Mouse (Mus musculus): Measurements from ENCODE around the gene Fndc3a.

Gene Fndc3a

GRCm38 (mm10) chr14:72670987-72671386 lies 38.8 kb downstream of the Fndc3a start:
- WGBS: 87% methylated on average over 2 of the region's 2 CpGs

GRCm38 (mm10) chr14:72644620-72645019 lies 65.2 kb downstream of the Fndc3a start:
- WGBS: 94% methylated on average over 1 of the region's 1 CpGs

GRCm38 (mm10) chr14:72638507-72638906 lies 71.3 kb downstream of the Fndc3a start:
- WGBS: 95% methylated on average over 6 of the region's 6 CpGs

DNA sequence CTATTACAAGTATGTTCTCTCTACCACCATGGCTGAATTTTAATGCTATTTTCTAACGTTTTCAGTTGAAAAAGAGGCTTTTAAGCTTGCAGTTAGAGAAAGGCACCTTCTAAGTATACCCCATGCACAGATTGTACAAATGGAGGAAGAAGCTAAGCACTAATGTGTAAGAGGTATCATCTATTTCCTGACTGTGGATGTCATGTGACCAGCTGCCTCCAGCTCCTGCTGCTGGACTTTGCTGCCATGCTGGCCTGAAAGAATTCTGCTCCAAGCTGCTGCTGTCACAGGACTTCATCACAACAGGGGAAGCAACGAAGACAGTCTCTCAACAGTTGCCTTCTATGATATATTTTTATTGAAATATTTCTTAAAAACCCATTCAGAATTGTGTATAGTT lies 76.2 kb downstream of the Fndc3a start:
- 61% methylated on average over 2 of the region's 2 CpGs for WGBS

DNA sequence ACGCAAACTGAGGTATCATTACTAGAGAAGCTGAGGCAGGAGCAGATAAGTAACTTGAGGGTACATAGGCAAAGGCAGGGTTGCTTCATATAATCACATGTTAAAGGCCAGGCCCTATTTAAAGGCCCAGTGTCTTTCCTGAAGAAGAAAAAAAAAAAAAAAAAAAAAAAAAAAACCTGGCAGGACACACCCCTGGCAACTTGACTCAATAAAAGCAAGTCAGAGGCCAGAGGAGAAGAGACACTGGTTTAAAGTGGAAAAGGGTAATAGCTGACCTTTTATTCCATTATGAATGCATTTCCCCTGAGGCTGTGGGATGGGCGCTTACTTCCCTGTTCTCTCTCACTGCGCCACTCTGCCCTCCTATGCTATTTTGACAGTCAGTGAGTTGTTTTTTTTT lies 105.7 kb downstream of the Fndc3a start:
- WGBS: 93% methylated on average over 3 of the region's 3 CpGs

GRCm38 (mm10) chr14:72603194-72603521 lies 106.6 kb downstream of the Fndc3a start:
- WGBS: under 1% methylated on average over 8 of the region's 8 CpGs

DNA sequence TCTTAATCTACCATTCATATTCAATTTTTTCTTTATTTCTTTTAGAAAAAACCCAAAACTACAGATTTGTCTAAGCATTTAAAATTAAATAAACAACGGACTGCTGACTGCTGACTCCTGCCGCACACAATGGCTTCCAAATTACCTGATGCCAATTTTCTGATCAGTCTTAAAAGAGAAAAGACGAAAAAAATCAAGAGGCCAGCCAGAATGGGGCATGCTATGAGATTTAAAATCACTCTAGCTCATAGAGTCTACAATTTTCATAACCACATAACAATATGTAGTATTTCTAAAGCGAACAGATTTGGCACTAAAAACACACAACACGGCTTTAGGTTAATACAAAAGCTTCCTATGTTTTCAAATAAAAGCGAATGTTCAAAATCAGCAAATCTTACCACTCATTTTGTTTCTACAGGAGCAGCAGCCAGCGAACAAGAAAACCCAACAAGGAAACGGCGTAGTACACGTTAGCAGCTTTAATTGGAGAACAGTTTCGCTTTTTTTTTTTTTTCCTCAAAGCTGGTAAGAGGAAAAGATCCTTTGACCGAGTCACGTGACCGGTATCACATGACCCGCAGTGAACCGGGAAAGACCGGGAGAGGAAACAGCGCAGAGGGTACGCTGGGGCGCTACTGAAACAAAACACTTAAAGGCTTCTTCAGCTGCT lies 107.1 kb downstream of the Fndc3a start:
- under 1% methylated on average over 20 of the region's 20 CpGs for WGBS

DNA sequence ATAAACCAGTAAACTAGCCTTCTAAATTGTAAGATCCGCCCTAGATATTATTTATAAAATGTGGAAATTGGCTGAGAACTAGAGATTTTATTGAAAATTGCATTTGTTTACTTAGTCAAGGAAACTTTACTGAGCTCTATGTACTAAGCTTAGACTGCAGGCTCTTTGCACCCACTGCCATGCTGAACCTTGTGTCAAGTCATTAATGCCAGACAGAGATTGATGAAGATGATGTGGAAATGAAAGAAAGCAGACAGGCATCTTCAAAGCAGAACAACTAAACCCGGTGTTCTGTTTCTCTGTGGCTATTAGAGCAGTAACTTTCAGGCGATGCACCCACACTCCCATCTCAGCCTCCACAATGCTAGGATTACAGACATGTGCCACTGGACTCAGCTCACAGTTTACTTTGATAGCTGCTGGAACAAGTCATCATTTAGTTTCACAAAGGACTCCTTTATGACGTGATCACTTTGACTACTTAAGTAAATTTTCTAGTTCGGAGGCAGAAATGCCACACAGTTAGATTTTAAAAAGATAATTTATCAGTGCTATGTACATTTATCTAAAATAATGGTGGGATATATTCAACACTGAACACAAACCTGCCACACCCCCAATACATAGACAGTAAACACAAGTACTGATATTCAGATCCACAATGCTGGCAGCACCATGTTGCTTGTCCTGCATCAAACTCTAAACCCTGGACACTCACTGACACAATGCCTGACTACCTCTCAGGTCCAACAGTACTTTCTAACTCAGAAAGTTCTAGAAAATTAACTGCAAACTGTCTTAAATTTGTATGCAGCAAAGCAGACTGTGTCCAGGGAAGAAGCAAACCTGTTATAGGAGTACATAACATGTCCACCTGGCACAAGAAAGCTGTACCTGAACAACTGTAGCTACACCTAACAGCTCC lies 108.2 kb downstream of the Fndc3a start:
- 55% methylated on average over 5 of the region's 5 CpGs for WGBS

DNA sequence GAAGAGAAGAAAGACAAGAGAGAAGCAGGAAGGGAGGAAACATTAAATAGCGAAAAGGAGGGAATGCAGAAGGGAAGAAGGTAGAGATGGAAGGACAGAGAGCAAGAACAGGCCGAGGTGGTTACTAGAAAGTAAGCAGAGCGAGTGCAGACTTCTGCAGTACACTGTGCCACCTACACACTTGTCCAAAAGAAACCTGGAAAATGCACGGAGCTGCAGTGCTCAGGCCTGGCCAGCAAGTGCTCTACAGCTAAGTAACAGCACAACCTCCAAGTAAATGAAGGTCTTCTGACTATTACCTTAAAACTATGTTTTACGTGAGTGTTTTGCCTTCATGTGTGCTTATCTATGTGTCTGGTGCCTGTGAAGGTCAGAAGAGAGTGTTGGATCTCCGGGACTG lies 109.4 kb downstream of the Fndc3a start:
- WGBS: 69% methylated on average over 6 of the region's 6 CpGs

GRCm38 (mm10) chr14:72598976-72599740 lies 110.6 kb downstream of the Fndc3a start:
- WGBS: 92% methylated on average over 7 of the region's 7 CpGs

DNA sequence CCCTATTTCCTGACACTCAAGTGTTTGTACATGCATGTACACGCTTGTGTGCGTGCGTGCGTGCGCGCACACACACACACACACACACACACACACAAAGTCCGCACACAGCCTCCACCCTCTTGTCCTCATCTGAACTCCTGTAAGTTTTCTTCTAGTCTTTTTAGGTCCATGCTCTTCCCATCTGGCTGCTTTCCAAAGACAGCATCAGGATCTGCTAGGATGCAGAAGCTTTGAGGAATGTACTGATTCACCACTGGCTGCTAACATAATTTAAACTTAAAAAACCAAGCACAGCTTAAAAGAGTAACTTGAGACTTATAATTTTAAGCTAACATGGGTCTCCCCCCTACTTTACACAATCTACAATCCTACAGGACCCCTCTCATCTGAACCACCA lies 115.6 kb downstream of the Fndc3a start:
- 89% methylated on average over 7 of the region's 7 CpGs for WGBS

DNA sequence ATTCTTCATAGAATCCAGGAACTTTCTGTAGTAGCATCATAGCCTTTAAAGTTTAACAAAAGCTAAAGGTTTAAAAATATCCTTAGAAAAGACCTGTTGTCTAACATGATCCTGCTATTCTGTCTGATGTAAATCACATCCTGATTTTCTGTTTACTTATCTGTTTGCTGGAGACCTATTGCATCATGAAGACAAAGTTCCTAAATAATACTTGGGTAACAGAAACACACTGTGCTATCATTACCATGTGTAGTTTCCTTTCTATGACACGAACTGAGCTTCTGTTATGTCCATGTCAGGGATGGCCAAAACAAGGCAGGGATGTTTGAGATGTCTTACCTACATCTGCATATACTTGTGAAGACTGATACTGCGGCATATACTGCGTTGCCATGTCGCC lies 120.4 kb downstream of the Fndc3a start:
- 96% methylated on average over 4 of the region's 4 CpGs for WGBS

- 84% methylated on average over 6 of the region's 6 CpGs for WGBS
Observed at GRCm38 (mm10) chr14:72582979-72583378, 126.8 kb downstream of the Fndc3a start.

DNA sequence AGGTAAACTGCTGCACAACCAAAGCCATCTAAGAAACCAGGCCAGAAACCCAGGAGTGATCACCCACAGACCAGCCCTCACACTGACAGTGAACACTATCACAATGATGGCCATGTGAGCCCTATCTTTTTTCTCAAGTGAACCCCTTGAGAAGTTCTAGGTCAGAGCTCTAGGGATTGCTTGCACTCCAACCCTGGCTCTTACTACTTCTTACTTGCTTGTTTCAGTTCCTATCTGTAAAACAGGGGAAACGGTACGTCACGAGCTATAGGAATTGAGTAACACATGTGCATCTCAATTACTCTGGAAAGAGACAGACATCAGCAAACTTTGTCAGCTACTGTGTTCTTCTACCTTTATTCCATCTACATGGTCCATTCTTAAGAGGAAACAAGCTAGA lies 128.8 kb downstream of the Fndc3a start:
- 95% methylated on average over 3 of the region's 3 CpGs for WGBS

DNA sequence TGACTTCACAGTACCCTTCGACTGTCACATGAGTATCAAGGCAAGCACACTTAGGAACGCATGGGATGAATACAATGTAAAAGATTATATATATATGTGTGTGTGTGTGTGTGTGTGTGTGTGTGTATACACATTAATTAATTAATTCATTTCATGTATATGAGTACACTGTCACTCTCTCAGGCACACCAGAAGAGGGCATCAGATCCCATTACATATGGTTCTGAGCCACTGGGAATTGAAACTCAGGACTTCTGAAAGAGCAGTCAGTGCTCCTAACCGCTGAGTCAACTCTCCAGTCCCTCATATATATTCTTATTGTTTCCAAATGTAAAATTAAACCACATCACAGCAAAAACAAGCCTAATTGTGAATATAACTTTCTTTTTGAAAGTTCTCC lies 133.5 kb downstream of the Fndc3a start:
- 89% methylated on average over 3 of the region's 3 CpGs for WGBS

DNA sequence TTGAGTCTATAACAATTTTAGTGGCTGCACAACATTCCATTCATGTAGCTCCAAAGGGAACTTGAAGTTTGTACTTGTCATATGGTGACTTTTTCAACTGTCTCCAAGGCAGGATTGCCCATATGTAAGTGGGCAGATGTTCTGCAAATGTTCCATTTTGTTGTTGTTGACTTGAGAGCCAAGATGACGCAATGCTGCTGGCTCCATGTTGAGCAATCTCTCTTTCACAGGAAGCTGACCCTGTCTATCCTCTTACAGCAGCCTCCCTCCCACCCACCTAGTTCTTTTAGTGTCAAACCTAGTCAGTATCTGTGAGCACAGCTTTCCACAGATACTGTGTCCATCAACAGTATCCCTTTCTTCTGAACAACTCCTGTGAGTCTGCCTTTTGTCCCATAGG lies 145.9 kb downstream of the Fndc3a start:
- WGBS: 79% methylated on average over 1 of the region's 1 CpGs

DNA sequence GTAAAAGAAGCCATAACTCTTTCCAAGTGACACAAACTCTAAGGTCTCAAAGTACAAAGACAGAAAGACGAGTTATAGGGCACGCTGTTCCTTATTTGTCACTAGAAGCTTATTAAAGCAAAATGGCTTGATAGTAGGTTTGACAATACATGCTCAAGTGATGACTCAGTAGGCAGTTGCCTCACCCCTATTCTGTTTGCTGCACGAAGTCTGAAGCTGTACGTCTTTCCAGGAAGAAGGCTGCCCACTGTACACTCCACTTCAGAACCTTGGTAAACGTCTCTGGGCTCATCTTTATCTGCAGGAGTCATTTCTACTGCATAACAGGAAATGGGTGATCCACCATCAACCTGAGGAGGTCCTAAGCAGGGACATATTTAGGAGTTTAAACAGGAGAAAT lies 151.0 kb downstream of the Fndc3a start:
- 80% methylated on average over 5 of the region's 5 CpGs for WGBS

- 86% methylated on average over 1 of the region's 1 CpGs for WGBS
Observed at GRCm38 (mm10) chr14:72555846-72556245, 154.0 kb downstream of the Fndc3a start.

DNA sequence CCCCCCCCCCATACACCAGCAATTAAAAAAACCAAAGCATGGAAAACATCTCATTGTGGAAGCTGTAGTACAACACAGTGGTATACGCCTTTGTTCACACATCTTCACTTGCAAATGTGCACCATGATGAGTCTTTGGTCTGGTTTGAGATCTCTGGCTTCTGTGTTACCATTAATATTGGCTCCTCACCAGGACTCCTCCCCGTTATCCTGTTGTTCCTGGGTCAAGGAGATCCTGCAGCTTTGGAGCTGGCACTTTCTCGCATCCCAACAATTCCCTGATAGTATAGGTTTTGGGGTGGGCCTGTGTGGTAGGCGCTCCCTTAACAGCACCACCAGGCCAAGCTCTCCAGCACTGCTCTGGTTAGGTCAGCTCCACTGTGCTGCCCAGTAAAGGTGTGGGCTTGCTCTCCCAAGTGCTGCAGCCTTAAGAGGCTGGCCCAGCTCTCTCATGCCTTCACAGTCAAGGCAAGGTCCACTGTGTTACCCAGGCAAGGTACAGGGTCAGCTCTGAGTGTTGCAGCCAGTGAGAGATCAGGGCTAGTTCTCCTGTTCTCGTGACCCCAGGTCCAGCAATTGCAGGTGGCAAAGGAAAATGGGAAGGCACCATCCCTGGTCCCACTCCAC lies 173.3 kb downstream of the Fndc3a start:
- WGBS: 89% methylated on average over 5 of the region's 5 CpGs

DNA sequence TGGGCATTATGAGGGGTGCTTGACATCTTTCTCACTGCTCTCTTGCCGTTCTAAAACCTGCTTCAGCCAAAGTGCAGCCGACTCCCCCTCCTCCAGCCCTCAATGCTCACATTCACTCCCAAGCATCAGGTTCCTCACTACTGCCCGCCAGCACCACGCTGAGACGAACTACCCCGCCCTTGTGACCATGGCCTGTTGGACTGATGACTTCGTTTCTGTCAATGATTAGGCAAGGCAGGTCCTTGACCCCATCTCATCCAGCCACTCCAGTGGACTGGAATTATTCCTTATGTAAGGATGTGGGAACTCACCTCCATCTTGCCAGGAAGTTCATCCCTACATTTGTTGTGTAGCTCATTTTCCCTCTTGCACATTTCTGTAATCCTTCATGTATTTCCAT lies 175.9 kb downstream of the Fndc3a start:
- 88% methylated on average over 7 of the region's 7 CpGs for WGBS

DNA sequence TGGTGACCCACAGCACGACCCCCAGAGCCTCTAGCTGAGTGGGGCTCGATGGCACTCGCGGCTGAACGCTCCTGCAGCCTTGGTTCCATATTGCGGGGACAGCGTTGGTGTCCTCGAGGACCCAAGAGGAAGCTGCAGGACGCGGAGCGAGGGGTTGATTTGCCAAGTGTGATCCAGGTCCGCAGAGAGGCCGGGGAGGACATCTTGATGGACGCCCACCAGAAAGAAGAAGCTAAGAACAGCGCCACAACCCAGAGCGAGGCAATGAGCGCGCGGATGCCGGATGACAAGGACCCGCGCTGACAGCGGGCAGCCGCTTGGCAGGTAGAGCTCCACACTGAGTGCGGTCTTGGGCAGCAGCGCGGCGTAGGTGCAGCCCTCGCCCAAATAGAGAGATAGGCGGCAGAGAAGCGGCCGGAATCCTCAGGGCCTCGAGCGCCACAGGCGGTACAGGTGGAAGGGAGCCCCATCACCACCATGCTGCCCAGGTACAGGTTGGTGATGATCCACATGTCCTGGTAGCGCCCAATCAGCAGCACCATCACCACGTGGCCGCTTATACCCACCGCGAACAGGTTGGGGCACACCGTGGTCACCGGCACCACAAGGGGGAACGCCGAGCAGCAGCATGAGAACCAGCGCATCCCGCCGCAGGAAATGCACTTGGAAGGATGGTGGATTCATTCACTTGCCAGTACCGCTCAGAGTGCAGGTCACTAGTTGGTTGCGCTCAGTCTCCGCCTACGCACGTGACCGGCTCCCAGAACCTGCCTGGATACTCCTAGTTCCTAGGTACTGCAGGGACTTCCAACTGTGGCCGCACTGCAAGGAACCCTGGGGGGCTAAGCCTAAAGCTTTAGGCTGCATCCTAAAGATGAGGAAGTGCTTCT lies 177.5 kb downstream of the Fndc3a start:
- 3% methylated on average over 54 of the region's 54 CpGs for WGBS
